Mouse (Mus musculus): ENCODE data around the gene Neurl2.

DNA sequence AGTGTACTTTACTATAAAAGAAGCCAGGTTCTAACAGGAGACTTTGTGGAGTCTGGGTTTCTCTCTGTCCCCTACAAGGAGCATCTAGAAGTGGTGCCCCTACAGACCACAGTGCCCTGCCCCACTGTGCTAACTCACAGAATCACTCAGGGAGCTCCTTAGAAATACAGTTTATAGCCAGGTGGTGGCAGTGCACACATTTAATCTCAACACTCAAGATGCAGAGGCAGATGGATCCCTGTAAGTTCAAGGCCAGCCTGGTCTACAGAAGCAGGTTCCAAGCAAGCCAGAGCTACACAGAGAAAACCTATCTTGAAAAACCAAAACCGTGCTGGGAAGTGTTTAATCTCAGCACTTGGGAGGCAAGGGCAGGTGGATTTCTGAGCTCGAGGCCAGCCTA lies 39.5 kb downstream of the Neurl2 start:
- TF ChIP-seq GATA1 (IDR thresholded peaks at IDR 0.05; ENCODE audit: borderline replicate concordance, low read length) (no peak), FLI1 (IDR thresholded peaks at IDR 0.05; ENCODE audit: low read length) (no peak)
